Mouse (Mus musculus) megakaryocyte, adult 5-6 weeks (primary cell): ENCODE results near the gene Rtn4. TPM values are rescaled to one million over a fixed set of nuclear protein-coding genes. Genes with fewer than 3 reads are reported as not detected.
"Not testable (repeated sequence)": the region's sequence is repeated elsewhere in the genome, so short reads cannot be mapped to it uniquely, and the experiment has no call there.

Experiments
- ATAC-seq: 2 replicates; pipeline ENCODE4 v1.8.0; 2016; ENCODE audit warnings: mild to moderate bottlenecking, inconsistent platforms; ENCODE audit not compliant: poor library complexity, severe bottlenecking
- total RNA-seq, 2 experiments: library from RNA; stranded (forward) in 1 of 2; stranded (reverse) in 1 of 2; fragments of 153-499, 151-499 nt in 1 of 2; fragments of 221-1000, 200-1000 nt in 1 of 2; gene quantifications; 2 replicates each; pipeline versions ENCODE4 v1.2.3 to v1.2.4; 2015 to 2017

The Rtn4 gene
- total RNA-seq, 2 experiments from 2014 or later = 128 to 142 TPM

GRCm38 (mm10) chr11:29709512-29709911, 16.8 kb downstream of the Rtn4 start:
- ATAC-seq = no peak

GRCm38 (mm10) chr11:29714114-29714513, 21.4 kb downstream of the Rtn4 start:
- ATAC-seq = no peak

GRCm38 (mm10) chr11:29714789-29715188, 22.0 kb downstream of the Rtn4 start:
- ATAC-seq = peak; percentile 56; the same call in 1 of the 2 replicates

GRCm38 (mm10) chr11:29715499-29715898, 22.8 kb downstream of the Rtn4 start:
- ATAC-seq = no peak

- ATAC-seq = peak; percentile 62
These were observed 25.8 kb downstream of the Rtn4 start for GRCm38 (mm10) chr11:29718541-29718940.

- no peak for ATAC-seq
These were observed 26.9 kb downstream of the Rtn4 start for GRCm38 (mm10) chr11:29719597-29719996.

GRCm38 (mm10) chr11:29724213-29724612, 31.5 kb downstream of the Rtn4 start:
- ATAC-seq = no peak

- ATAC-seq = no peak
These were observed 32.4 kb downstream of the Rtn4 start for GRCm38 (mm10) chr11:29725167-29725566.

GRCm38 (mm10) chr11:29725610-29726009, 32.9 kb downstream of the Rtn4 start:
- ATAC-seq = no peak

GRCm38 (mm10) chr11:29727901-29728300, 35.2 kb downstream of the Rtn4 start:
- peak; percentile 98 for ATAC-seq

- ATAC-seq = no peak
These were observed 47.0 kb downstream of the Rtn4 start for GRCm38 (mm10) chr11:29739752-29740151.

- no peak for ATAC-seq
These were observed 52.1 kb downstream of the Rtn4 start for GRCm38 (mm10) chr11:29744760-29745430.

- no peak for ATAC-seq
These were observed 52.8 kb downstream of the Rtn4 start for GRCm38 (mm10) chr11:29745513-29745912.

GRCm38 (mm10) chr11:29746203-29746602, 53.5 kb downstream of the Rtn4 start:
- no peak for ATAC-seq

- ATAC-seq = no peak
These were observed 54.6 kb downstream of the Rtn4 start for GRCm38 (mm10) chr11:29747365-29747764.

GRCm38 (mm10) chr11:29747881-29748280, 55.1 kb downstream of the Rtn4 start:
- ATAC-seq = no peak

GRCm38 (mm10) chr11:29748750-29749467, 56.2 kb downstream of the Rtn4 start:
- ATAC-seq = no peak

GRCm38 (mm10) chr11:29749468-29749829, 56.7 kb downstream of the Rtn4 start:
- ATAC-seq = no peak

- ATAC-seq = no peak
These were observed 58.3 kb downstream of the Rtn4 start for GRCm38 (mm10) chr11:29751013-29751412.

GRCm38 (mm10) chr11:29751648-29752611, 59.2 kb downstream of the Rtn4 start:
- ATAC-seq = no peak

GRCm38 (mm10) chr11:29756007-29756406, 63.3 kb downstream of the Rtn4 start:
- not testable (repeated sequence) for ATAC-seq
